Mouse (Mus musculus) ES-Bruce4 (cell line): ENCODE results near the gene Cntd1.

Experiments
- CTCF ChIP-seq: IDR thresholded peaks from one replicate; pipeline ENCODE4 v1.8.1; 2011; ENCODE audit warnings: low read depth, low read length
- EP300 ChIP-seq: IDR thresholded peaks from 2 replicates; pipeline ENCODE4 v1.6.1; 2011; ENCODE audit warnings: low read depth, low read length; ENCODE audit not compliant: insufficient read depth

DNA sequence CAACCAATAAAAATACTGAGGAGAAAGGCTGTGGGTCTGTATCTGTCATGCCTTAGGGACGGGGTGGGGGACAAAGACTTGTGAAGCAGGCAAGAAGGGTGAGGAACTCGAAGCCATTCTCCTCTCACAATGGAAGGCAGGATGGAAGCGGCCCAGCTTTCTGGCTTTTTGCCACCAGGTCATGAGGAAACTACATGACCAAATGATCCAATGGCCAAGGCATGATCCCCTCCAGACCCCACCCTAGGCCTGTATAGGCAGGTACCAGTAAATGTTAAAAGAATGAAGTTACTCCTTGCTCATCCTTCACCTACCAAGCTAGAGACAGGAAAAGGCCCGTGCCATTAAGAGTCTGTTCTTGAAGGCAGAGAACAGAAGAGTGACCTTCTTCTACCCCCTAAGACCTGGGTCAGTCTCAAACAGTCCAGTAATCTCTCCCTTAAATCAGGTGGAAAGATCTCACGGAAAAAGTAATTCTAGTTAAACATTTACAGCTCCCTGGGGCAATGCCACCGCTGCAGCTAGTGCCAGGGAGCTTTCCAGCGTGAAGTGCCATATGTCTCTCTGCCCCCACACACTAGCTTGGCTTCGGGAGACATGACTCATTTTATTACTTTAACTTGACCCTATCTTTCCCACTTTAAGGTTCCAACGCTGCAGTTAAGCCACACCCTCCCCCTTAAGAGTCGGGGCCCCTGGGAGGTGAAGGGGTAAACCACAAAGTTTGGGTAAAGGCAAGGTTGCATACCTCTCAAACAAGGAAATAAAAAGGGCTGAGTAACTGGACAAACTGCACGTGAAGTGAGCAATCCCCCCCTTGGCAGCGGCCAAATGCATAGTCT is 1.2 kb upstream of the Cntd1 start:
- no peak for TF ChIP-seq EP300
- no peak for TF ChIP-seq CTCF
